Mouse (Mus musculus): ENCODE measurements around the gene Pgap1. TPM values are rescaled to one million over a fixed set of nuclear protein-coding genes. Genes with fewer than 3 reads are reported as not detected.

Pgap1 gene
- 13.7 and 26.1 TPM in 2 replicates for polyA plus RNA-seq (2014; fragmentation: Nextera tagmentation; extraction: Ambion mirVana)

DNA sequence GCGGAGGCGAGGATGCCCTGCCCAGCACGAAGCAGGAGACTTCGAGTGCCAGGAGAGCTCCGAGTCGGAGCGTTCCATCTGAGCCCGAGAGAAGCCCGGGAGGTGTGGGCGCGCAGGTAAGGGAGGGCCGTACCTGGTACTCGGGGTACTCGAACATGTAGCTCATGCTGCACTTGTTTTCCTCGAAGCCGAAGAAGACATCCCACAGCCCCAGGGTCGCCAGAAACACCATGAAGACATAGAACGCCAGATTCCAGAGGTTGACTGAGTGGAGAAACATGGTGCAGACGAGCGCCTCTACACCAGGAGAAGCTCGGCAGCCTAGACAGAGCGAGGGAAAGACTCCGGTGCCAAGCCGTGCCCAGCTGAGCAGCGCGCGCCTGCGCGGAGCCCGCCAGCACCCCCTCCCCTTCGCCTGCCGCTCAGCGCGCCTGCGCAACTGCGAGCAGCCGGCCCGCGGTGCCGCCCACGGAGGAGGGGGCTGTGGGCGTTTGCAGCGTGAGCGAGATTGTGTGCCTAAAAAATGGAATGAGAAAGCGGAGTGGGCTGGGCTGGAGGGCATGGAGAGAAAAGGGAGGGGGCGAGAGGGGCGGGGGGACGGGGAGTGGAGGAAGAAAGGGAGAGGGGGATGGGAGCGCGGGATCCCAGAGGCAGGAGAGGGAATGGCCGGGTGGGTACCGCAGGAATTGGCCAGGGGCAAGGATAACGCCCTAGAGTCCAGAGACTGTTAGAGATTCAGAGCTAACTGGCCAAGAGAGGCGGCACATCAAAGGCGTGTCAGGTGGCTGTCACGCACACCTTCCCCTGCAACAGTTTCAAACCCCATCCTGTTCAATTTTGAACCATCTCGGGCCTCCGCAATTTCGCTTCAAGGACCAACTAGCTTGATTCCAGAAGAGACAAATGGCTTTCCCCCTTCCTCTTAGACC is at the start of gene Pgap1:
Gene Pgap1 (minus strand): TSS at position 384 of the 929 bp plus-strand sequence.
- WGBS: under 1% methylated on average over 56 of the region's 59 CpGs
- Histone ChIP-seq H3K27me3 (ENCODE audit: control insufficient read depth, insufficient read depth, low read length) (no peaks in the 10 kb centered on the region), H3K4me2 (replicated peaks; ENCODE audit: low read depth, low read length) (peak within 1 kb of the TSS; percentile 92), H3K4me3 (ENCODE audit: low read depth, low read length) (peak within 1 kb of the TSS; percentile 76), H3K27ac (ENCODE audit: low read depth, low read length) (peak within 1 kb of the TSS; percentile 67), H3K36me3 (ENCODE audit: control insufficient read depth, insufficient read depth, low read length) (no peaks in the 10 kb centered on the region), H3K9me3 (ENCODE audit: control insufficient read depth, low read length) (no peaks in the 10 kb centered on the region), H3K9ac (ENCODE audit: low read depth, low read length) (peak within 1 kb of the TSS; percentile 71), H3K4me1 (replicated peaks; ENCODE audit: control insufficient read depth, insufficient read depth, low read length) (no peaks in the 10 kb centered on the region)
- DNase-seq (ENCODE audit: low spot score) (peak; percentile 95), ATAC-seq (ENCODE audit: low FRiP score) (peak; percentile 99)

- WGBS: 88% methylated on average over 1 of the region's 1 CpGs
- no peaks in the 10 kb centered on the region for H3K4me1 ChIP-seq (replicated peaks; ENCODE audit: control insufficient read depth, insufficient read depth, low read length)
- DNase-seq (ENCODE audit: low spot score) (no peak), ATAC-seq (ENCODE audit: low FRiP score) (no peak)
- H3K36me3 ChIP-seq (ENCODE audit: control insufficient read depth, insufficient read depth, low read length): no peaks in the 10 kb centered on the region
- H3K27ac ChIP-seq (ENCODE audit: low read depth, low read length): no peak overlapping the region
- H3K4me3 ChIP-seq (ENCODE audit: low read depth, low read length): no peak overlapping the region
- no peaks in the 10 kb centered on the region for H3K9me3 ChIP-seq (ENCODE audit: control insufficient read depth, low read length)
- no peaks in the 10 kb centered on the region for H3K27me3 ChIP-seq (ENCODE audit: control insufficient read depth, insufficient read depth, low read length)
- H3K9ac ChIP-seq (ENCODE audit: low read depth, low read length): no peak overlapping the region
- no peak overlapping the region for H3K4me2 ChIP-seq (replicated peaks; ENCODE audit: low read depth, low read length)
These were observed 49.5 kb upstream of the Pgap1 start for GRCm38 (mm10) chr1:54606936-54607335.

GRCm38 (mm10) chr1:54601692-54602091 is 44.2 kb upstream of the Pgap1 start:
- Histone ChIP-seq H3K4me3 (ENCODE audit: low read depth, low read length) (no peak overlapping the region), H3K36me3 (ENCODE audit: control insufficient read depth, insufficient read depth, low read length) (no peaks in the 10 kb centered on the region), H3K4me1 (replicated peaks; ENCODE audit: control insufficient read depth, insufficient read depth, low read length) (no peaks in the 10 kb centered on the region), H3K27me3 (ENCODE audit: control insufficient read depth, insufficient read depth, low read length) (no peaks in the 10 kb centered on the region), H3K9ac (ENCODE audit: low read depth, low read length) (no peak overlapping the region), H3K4me2 (replicated peaks; ENCODE audit: low read depth, low read length) (no peak overlapping the region), H3K27ac (ENCODE audit: low read depth, low read length) (no peak overlapping the region), H3K9me3 (ENCODE audit: control insufficient read depth, low read length) (no peaks in the 10 kb centered on the region)
- no peak for ATAC-seq (ENCODE audit: low FRiP score)
- 95% methylated on average over 9 of the region's 9 CpGs for WGBS
- DNase-seq (ENCODE audit: low spot score): no peak

DNA sequence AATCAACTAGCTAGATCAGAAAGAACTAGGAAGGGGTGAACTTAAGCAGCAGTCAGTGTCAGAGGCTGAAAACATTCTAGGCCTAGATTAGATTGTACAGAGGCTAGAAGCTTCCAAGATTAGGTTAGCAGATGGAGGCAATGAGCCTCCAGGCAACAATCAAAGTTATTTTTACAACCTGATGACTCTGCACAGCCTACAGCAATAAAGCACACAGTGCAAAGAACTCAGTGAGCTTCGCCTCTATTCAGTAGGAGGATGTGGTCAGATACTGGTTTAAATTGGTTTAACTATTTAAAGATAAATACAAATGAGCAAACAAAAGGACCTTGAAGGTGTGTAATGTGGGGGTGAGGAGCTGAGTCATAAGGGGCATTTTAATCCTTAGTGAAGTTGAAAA is 42.8 kb upstream of the Pgap1 start:
- WGBS: 93% methylated on average over 1 of the region's 1 CpGs
- no peaks in the 10 kb centered on the region for H3K36me3 ChIP-seq (ENCODE audit: control insufficient read depth, insufficient read depth, low read length)
- no peak for DNase-seq (ENCODE audit: low spot score)

GRCm38 (mm10) chr1:54597594-54598217 is 40.2 kb upstream of the Pgap1 start:
- Histone ChIP-seq H3K27me3 (ENCODE audit: control insufficient read depth, insufficient read depth, low read length) (no peaks in the 10 kb centered on the region), H3K4me1 (replicated peaks; ENCODE audit: control insufficient read depth, insufficient read depth, low read length) (no peaks in the 10 kb centered on the region), H3K27ac (ENCODE audit: low read depth, low read length) (no peak overlapping the region), H3K36me3 (ENCODE audit: control insufficient read depth, insufficient read depth, low read length) (no peaks in the 10 kb centered on the region), H3K9me3 (ENCODE audit: control insufficient read depth, low read length) (no peaks in the 10 kb centered on the region), H3K9ac (ENCODE audit: low read depth, low read length) (no peak overlapping the region), H3K4me3 (ENCODE audit: low read depth, low read length) (no peak overlapping the region), H3K4me2 (replicated peaks; ENCODE audit: low read depth, low read length) (no peak overlapping the region)
- 86% methylated on average over 4 of the region's 4 CpGs for WGBS
- DNase-seq (ENCODE audit: low spot score) (no peak), ATAC-seq (ENCODE audit: low FRiP score) (no peak)

More for the DNA sequence above, 42.8 kb upstream of the Pgap1 start:
- Histone ChIP-seq H3K9me3 (ENCODE audit: control insufficient read depth, low read length) (no peaks in the 10 kb centered on the region), H3K9ac (ENCODE audit: low read depth, low read length) (no peak overlapping the region), H3K27me3 (ENCODE audit: control insufficient read depth, insufficient read depth, low read length) (no peaks in the 10 kb centered on the region), H3K4me2 (replicated peaks; ENCODE audit: low read depth, low read length) (no peak overlapping the region), H3K4me3 (ENCODE audit: low read depth, low read length) (no peak overlapping the region), H3K27ac (ENCODE audit: low read depth, low read length) (no peak overlapping the region), H3K4me1 (replicated peaks; ENCODE audit: control insufficient read depth, insufficient read depth, low read length) (no peaks in the 10 kb centered on the region)
- ATAC-seq (ENCODE audit: low FRiP score): no peak

GRCm38 (mm10) chr1:54596151-54596550 is 38.7 kb upstream of the Pgap1 start:
- WGBS: 77% methylated on average over 2 of the region's 2 CpGs

GRCm38 (mm10) chr1:54587076-54587475 is 29.6 kb upstream of the Pgap1 start:
- Histone ChIP-seq H3K27me3 (ENCODE audit: control insufficient read depth, insufficient read depth, low read length) (no peaks in the 10 kb centered on the region), H3K27ac (ENCODE audit: low read depth, low read length) (no peak overlapping the region), H3K4me3 (ENCODE audit: low read depth, low read length) (no peak overlapping the region), H3K9ac (ENCODE audit: low read depth, low read length) (no peak overlapping the region), H3K9me3 (ENCODE audit: control insufficient read depth, low read length) (no peaks in the 10 kb centered on the region), H3K4me2 (replicated peaks; ENCODE audit: low read depth, low read length) (no peak overlapping the region), H3K36me3 (ENCODE audit: control insufficient read depth, insufficient read depth, low read length) (no peaks in the 10 kb centered on the region), H3K4me1 (replicated peaks; ENCODE audit: control insufficient read depth, insufficient read depth, low read length) (no peaks in the 10 kb centered on the region)
- ATAC-seq (ENCODE audit: low FRiP score) (no peak), DNase-seq (ENCODE audit: low spot score) (no peak)
- whole genome bisulfite sequencing: 86% methylated on average over 5 of the region's 5 CpGs

More at GRCm38 (mm10) chr1:54596151-54596550, 38.7 kb upstream of the Pgap1 start:
- Histone ChIP-seq H3K4me1 (replicated peaks; ENCODE audit: control insufficient read depth, insufficient read depth, low read length) (no peaks in the 10 kb centered on the region), H3K36me3 (ENCODE audit: control insufficient read depth, insufficient read depth, low read length) (no peaks in the 10 kb centered on the region), H3K27me3 (ENCODE audit: control insufficient read depth, insufficient read depth, low read length) (no peaks in the 10 kb centered on the region), H3K4me3 (ENCODE audit: low read depth, low read length) (no peak overlapping the region), H3K9me3 (ENCODE audit: control insufficient read depth, low read length) (no peaks in the 10 kb centered on the region), H3K9ac (ENCODE audit: low read depth, low read length) (no peak overlapping the region), H3K27ac (ENCODE audit: low read depth, low read length) (no peak overlapping the region), H3K4me2 (replicated peaks; ENCODE audit: low read depth, low read length) (no peak overlapping the region)
- DNase-seq (ENCODE audit: low spot score) (no peak), ATAC-seq (ENCODE audit: low FRiP score) (no peak)

- H3K4me1 ChIP-seq (replicated peaks; ENCODE audit: control insufficient read depth, insufficient read depth, low read length): no peaks in the 10 kb centered on the region
- ATAC-seq (ENCODE audit: low FRiP score) (no peak), DNase-seq (ENCODE audit: low spot score) (no peak)
- H3K4me3 ChIP-seq (ENCODE audit: low read depth, low read length): no peak overlapping the region
- no peak overlapping the region for H3K9ac ChIP-seq (ENCODE audit: low read depth, low read length)
- no peak overlapping the region for H3K4me2 ChIP-seq (replicated peaks; ENCODE audit: low read depth, low read length)
- H3K9me3 ChIP-seq (ENCODE audit: control insufficient read depth, low read length): no peaks in the 10 kb centered on the region
- WGBS: 58% methylated on average over 5 of the region's 5 CpGs
- H3K36me3 ChIP-seq (ENCODE audit: control insufficient read depth, insufficient read depth, low read length): no peaks in the 10 kb centered on the region
- H3K27ac ChIP-seq (ENCODE audit: low read depth, low read length): no peak overlapping the region
- H3K27me3 ChIP-seq (ENCODE audit: control insufficient read depth, insufficient read depth, low read length): no peaks in the 10 kb centered on the region
These were observed 28.6 kb upstream of the Pgap1 start for GRCm38 (mm10) chr1:54585971-54586555.

All from hindbrain, embryonic 11.5 days (tissue).